8 mouse cellular contexts compared by ENCODE assay signal in the genomic region with DNA sequence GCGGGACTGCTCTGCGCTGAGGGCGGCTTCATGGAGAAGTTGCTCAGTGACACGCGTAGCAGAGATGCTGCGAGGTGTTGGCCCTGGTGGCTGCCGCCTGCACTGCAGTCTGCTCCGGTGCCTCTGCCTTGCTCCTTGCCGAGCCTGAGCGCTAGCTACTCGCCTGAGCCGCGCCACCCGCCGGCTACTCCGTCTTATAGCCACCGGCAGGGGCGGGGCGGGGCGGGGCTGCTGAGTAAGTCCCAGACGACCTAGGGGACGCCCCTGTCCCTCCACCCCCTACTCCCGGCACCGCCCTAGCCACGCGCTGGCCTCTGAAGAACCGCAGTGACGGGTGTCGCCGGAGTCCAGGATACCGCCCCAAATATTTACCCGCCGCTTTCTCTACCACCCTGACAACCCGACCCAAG. TPM values are rescaled to one million over a fixed set of nuclear protein-coding genes. Genes with fewer than 3 reads are reported as not detected.
DNase-seq lines count a peak whose midpoint lies in the region; ATAC-seq and TF ChIP-seq lines count a peak whose summit lies in the region.

A gene (minus strand): TSS at position 180 of the 410 bp plus-strand sequence.

- peak within 1 kb of the TSS; percentile 53 for H3K4me3 ChIP-seq in hindbrain, embryonic 11.5 days (ENCODE audit: low read depth, low read length)
- H3K4me3 ChIP-seq in lung, embryonic 16.5 days (ENCODE audit: low read length) = peak within 1 kb of the TSS; percentile 64
- peak within 1 kb of the TSS; percentile 74 for H3K4me3 ChIP-seq in thymus, adult 2 months (ENCODE audit: control insufficient read depth, insufficient read depth, low read length)

- H3K9ac ChIP-seq in hindbrain, embryonic 11.5 days (ENCODE audit: low read depth, low read length) = peak within 1 kb of the TSS; percentile 49; the same call in 1 of the 2 replicates
- peak within 1 kb of the TSS; percentile 74 for H3K9ac ChIP-seq in lung, embryonic 16.5 days (ENCODE audit: low read length)

- H3K36me3 ChIP-seq in hindbrain, embryonic 11.5 days (ENCODE audit: control insufficient read depth, insufficient read depth, low read length) = no peaks in the 10 kb centered on the region
- no peaks in the 10 kb centered on the region for H3K36me3 ChIP-seq in lung, embryonic 16.5 days (ENCODE audit: control insufficient read depth, insufficient read depth, low read length)
- peaks cover 24% of the 10 kb centered on the region for H3K36me3 ChIP-seq in thymus, adult 2 months (ENCODE audit: control insufficient read depth, insufficient read depth, low read length)

- under 1% methylated on average over 30 of the region's 34 CpGs for WGBS in hindbrain, embryonic 11.5 days
- 0% methylated on average over 31 of the region's 34 CpGs for WGBS in lung, embryonic 16.5 days
- WGBS in thymus, adult 2 months = 0% methylated on average over 34 of the region's 34 CpGs

- no peak within 1 kb of the TSS for H3K27ac ChIP-seq in hindbrain, embryonic 11.5 days (ENCODE audit: low read depth, low read length)
- peak within 1 kb of the TSS; percentile 76 for H3K27ac ChIP-seq in lung, embryonic 16.5 days (ENCODE audit: low read length)
- peak within 1 kb of the TSS; percentile 56 for H3K27ac ChIP-seq in thymus, adult 2 months (ENCODE audit: control insufficient read depth, insufficient read depth, low read length)

- peak; percentile 85 for DNase-seq in NIH3T3 (ENCODE audit: low read depth)
- DNase-seq in cerebellum, postnatal 10 days = peak; percentile 98
- peak; percentile 91 to 94 for DNase-seq in frontal cortex, postnatal 10 days (ENCODE audit: low spot score in 2 of 2)
- peak; percentile 95 for DNase-seq in hindbrain, embryonic 11.5 days (ENCODE audit: low spot score)
- DNase-seq in layer of hippocampus, adult 9-11 months = peak; percentile 91
- peak; percentile 93 for DNase-seq in ovary, adult 18-20 months (ENCODE audit: low spot score)
- DNase-seq in thymus, adult 2 months = peak; percentile 99

- 0 out of 2 replicates have a peak, but pooled peaks cover 5% of the 10 kb centered on the region for H3K4me1 ChIP-seq in hindbrain, embryonic 11.5 days (replicated peaks; ENCODE audit: control insufficient read depth, insufficient read depth, low read length)
- H3K4me1 ChIP-seq in lung, embryonic 16.5 days (replicated peaks; ENCODE audit: control insufficient read depth, insufficient read depth, low read length) = peaks cover 16% of the 10 kb centered on the region
- H3K4me1 ChIP-seq in thymus, adult 2 months (replicated peaks; ENCODE audit: control insufficient read depth, insufficient read depth, low read length) = peaks cover 15% of the 10 kb centered on the region

- peak within 1 kb of the TSS; percentile 99 for H3K4me2 ChIP-seq in hindbrain, embryonic 11.5 days (replicated peaks; ENCODE audit: low read depth, low read length)
- peak within 1 kb of the TSS; percentile 82 for H3K4me2 ChIP-seq in lung, embryonic 16.5 days (ENCODE audit: low read depth, low read length)

- TF ChIP-seq CTCF in thymus, adult 2 months (IDR thresholded peaks at IDR 0.05; ENCODE audit: borderline replicate concordance, control insufficient read depth, extremely low read depth, insufficient read depth, low read length, poor library complexity) = peak; percentile 88

- H3K27me3 ChIP-seq in hindbrain, embryonic 11.5 days (ENCODE audit: control insufficient read depth, insufficient read depth, low read length) = peaks cover 19% of the 10 kb centered on the region
- no peaks in the 10 kb centered on the region for H3K27me3 ChIP-seq in lung, embryonic 16.5 days (ENCODE audit: control insufficient read depth, insufficient read depth, low read depth, low read length)
- H3K27me3 ChIP-seq in thymus, adult 2 months (ENCODE audit: control insufficient read depth, insufficient read depth, low read length) = no peaks in the 10 kb centered on the region

- ATAC-seq in hindbrain, embryonic 11.5 days (ENCODE audit: low FRiP score) = peak; percentile 95
- ATAC-seq in lung, embryonic 16.5 days (ENCODE audit: low read depth) = peak; percentile 97

- peak; percentile 98 for TF ChIP-seq POLR2A in thymus, adult 2 months (IDR thresholded peaks at IDR 0.05; ENCODE audit: control insufficient read depth, extremely low read depth, insufficient read depth, low read length, poor library complexity)

- no peaks in the 10 kb centered on the region for H3K9me3 ChIP-seq in hindbrain, embryonic 11.5 days (ENCODE audit: control insufficient read depth, low read length)
- no peaks in the 10 kb centered on the region for H3K9me3 ChIP-seq in lung, embryonic 16.5 days (ENCODE audit: control insufficient read depth, low read length)

RNA-seq across cellular contexts. Expression of the gene that starts here (rescaled TPM):
- 33.0 and 41.9 TPM in 2 replicates for polyA plus RNA-seq in hindbrain, embryonic 11.5 days (2014; fragmentation: Nextera tagmentation; extraction: Ambion mirVana)
- 173 and 176 TPM in 2 replicates for polyA plus RNA-seq in lung, embryonic 16.5 days (2015; fragmentation: Nextera tagmentation; extraction: Ambion mirVana)
- 880 and 889 TPM in 2 replicates for polyA plus RNA-seq in thymus, adult 2 months (2012; rRNA removed)
